Mouse (Mus musculus) MEL (cell line): ENCODE data around the gene Ank2. TPM values are rescaled to one million over a fixed set of nuclear protein-coding genes. Genes with fewer than 3 reads are reported as not detected.

ENCODE experiments used
- DNase-seq: peaks from one replicate; pipeline ENCODE4 v3.0.0; 2011; ENCODE audit warnings: low read depth, low spot score
- H3K27ac ChIP-seq: 2 replicates; pipeline ENCODE4 v1.5.1; 2012; ENCODE audit warnings: low read depth, mild to moderate bottlenecking, control low read depth, low read length, moderate library complexity; ENCODE audit not compliant: control insufficient read depth
- H3K27me3 ChIP-seq, 2 experiments: fragments of 150-350 bp in 1 of 2; sonication (generic) in 1 of 2; 2 replicates each; pipeline ENCODE4 v1.6.1; 2012; ENCODE audit warnings: low read length in 2 of 2, mild to moderate bottlenecking in 2 of 2, improper control_type of control experiment in 1 of 2, moderate library complexity in 1 of 2; ENCODE audit not compliant: insufficient read depth in 2 of 2, control insufficient read depth in 1 of 2
- H3K36me3 ChIP-seq, 2 experiments: 2 replicates each; pipeline ENCODE4 v1.6.1; 2012 to 2014; ENCODE audit warnings: low read length in 2 of 2, improper control_type of control experiment in 1 of 2, inconsistent platforms in 1 of 2, mild to moderate bottlenecking in 1 of 2; ENCODE audit not compliant: insufficient read depth in 2 of 2, control insufficient read depth in 1 of 2
- H3K4me1 ChIP-seq, 2 experiments: fragments of 150-350 bp in 1 of 2; sonication (generic) in 1 of 2; 2 replicates each; pipeline ENCODE4 v1.6.1; 2012; ENCODE audit warnings: low read length in 2 of 2, improper control_type of control experiment in 1 of 2, mild to moderate bottlenecking in 1 of 2; ENCODE audit not compliant: insufficient read depth in 2 of 2, control insufficient read depth in 1 of 2
- H3K4me3 ChIP-seq, 2 experiments: fragments of 150-350 bp in 1 of 2; sonication (generic) in 1 of 2; 2 replicates each; pipeline ENCODE4 v1.5.1; 2012; ENCODE audit warnings: low read depth in 2 of 2, low read length in 2 of 2, mild to moderate bottlenecking in 2 of 2, moderate library complexity in 2 of 2, control low read depth in 1 of 2, improper control_type of control experiment in 1 of 2; ENCODE audit not compliant: control insufficient read depth in 1 of 2, insufficient read depth in 1 of 2
- H3K79me2 ChIP-seq: 2 replicates; pipeline ENCODE4 v1.6.1; 2012; ENCODE audit warnings: mild to moderate bottlenecking, low read length, moderate library complexity; ENCODE audit not compliant: control insufficient read depth, poor library complexity, insufficient read depth
- H3K9ac ChIP-seq: 2 replicates; pipeline ENCODE4 v1.6.1; 2012; ENCODE audit warnings: low read depth, mild to moderate bottlenecking, control low read depth, low read length, moderate library complexity; ENCODE audit not compliant: control insufficient read depth, poor library complexity, severe bottlenecking
- H3K9me3 ChIP-seq: fragments of 150-350 bp; sonication (generic); replicated peaks from 2 replicates; pipeline ENCODE4 v1.6.1; 2012; ENCODE audit warnings: mild to moderate bottlenecking, low read length, improper control_type of control experiment, moderate library complexity; ENCODE audit not compliant: insufficient read depth
- BHLHE40 ChIP-seq: IDR thresholded peaks from 2 replicates; pipeline ENCODE4 v1.6.1; 2012; ENCODE audit warnings: low read depth, mild to moderate bottlenecking, inconsistent platforms, low read length, improper control_type of control experiment, borderline replicate concordance
- CHD1 ChIP-seq: IDR thresholded peaks from 2 replicates; pipeline ENCODE4 v1.6.1; 2012; ENCODE audit warnings: low read depth, mild to moderate bottlenecking, inconsistent platforms, low read length, improper control_type of control experiment
- CHD2 ChIP-seq: IDR thresholded peaks from 2 replicates; pipeline ENCODE4 v1.6.1; 2011; ENCODE audit warnings: low read length, improper control_type of control experiment
- CTCF ChIP-seq, 3 experiments: IDR thresholded peaks in 2 of 3; conservative IDR thresholded peaks in 1 of 3; 2 replicates each; pipeline ENCODE4 v1.5.1; 2011 to 2012; ENCODE audit warnings: low read length in 3 of 3, low read depth in 2 of 3, mild to moderate bottlenecking in 2 of 3, improper control_type of control experiment in 1 of 3, inconsistent platforms in 1 of 3, mixed read lengths in 1 of 3, moderate library complexity in 1 of 3; ENCODE audit not compliant: control insufficient read depth in 1 of 3, insufficient read depth in 1 of 3, poor library complexity in 1 of 3, severe bottlenecking in 1 of 3
- E2F4 ChIP-seq: IDR thresholded peaks from 2 replicates; pipeline ENCODE4 v1.6.1; 2011; ENCODE audit warnings: low read depth, low read length, improper control_type of control experiment, borderline replicate concordance
- ELF1 ChIP-seq: IDR thresholded peaks from 2 replicates; pipeline ENCODE4 v1.6.1; 2014; ENCODE audit warnings: low read depth, mild to moderate bottlenecking, inconsistent platforms, low read length, improper control_type of control experiment, moderate library complexity
- ETS1 ChIP-seq: IDR thresholded peaks from 2 replicates; pipeline ENCODE4 v1.6.1; 2012; ENCODE audit warnings: low read depth, mild to moderate bottlenecking, inconsistent platforms, low read length, improper control_type of control experiment, moderate library complexity
- GABPA ChIP-seq: IDR thresholded peaks from 2 replicates; pipeline ENCODE4 v1.6.1; 2012; ENCODE audit warnings: low read depth, mild to moderate bottlenecking, inconsistent platforms, low read length, improper control_type of control experiment, moderate library complexity
- GATA1 ChIP-seq: IDR thresholded peaks from 2 replicates; pipeline ENCODE4 v1.6.1; 2011; ENCODE audit warnings: low read depth, low read length, improper control_type of control experiment
- HCFC1 ChIP-seq: IDR thresholded peaks from 2 replicates; pipeline ENCODE4 v1.6.1; 2012; ENCODE audit warnings: low read depth, mild to moderate bottlenecking, inconsistent platforms, low read length, improper control_type of control experiment, moderate library complexity
- MAX ChIP-seq: IDR thresholded peaks from 2 replicates; pipeline ENCODE4 v1.6.1; 2011; ENCODE audit warnings: low read length, improper control_type of control experiment
- MAZ ChIP-seq: IDR thresholded peaks from 2 replicates; pipeline ENCODE4 v1.6.1; 2012; ENCODE audit warnings: low read depth, mild to moderate bottlenecking, inconsistent platforms, low read length, improper control_type of control experiment
- MEF2A ChIP-seq: IDR thresholded peaks from 2 replicates; pipeline ENCODE4 v1.6.1; 2014; ENCODE audit warnings: low read depth, mild to moderate bottlenecking, inconsistent platforms, low read length, improper control_type of control experiment; ENCODE audit not compliant: poor library complexity, insufficient replicate concordance, severe bottlenecking; ENCODE audit errors: extremely low read depth
- MXI1 ChIP-seq: IDR thresholded peaks from 2 replicates; pipeline ENCODE4 v1.6.1; 2011; ENCODE audit warnings: mild to moderate bottlenecking, low read depth, low read length, improper control_type of control experiment
- MYB ChIP-seq: IDR thresholded peaks from 2 replicates; pipeline ENCODE4 v1.6.1; 2011; ENCODE audit warnings: mild to moderate bottlenecking, low read depth, low read length, improper control_type of control experiment
- MYC ChIP-seq: IDR thresholded peaks from 2 replicates; pipeline ENCODE4 v1.6.1; 2011; ENCODE audit warnings: low read depth, mild to moderate bottlenecking, low read length, improper control_type of control experiment, moderate library complexity
- NRF1 ChIP-seq: IDR thresholded peaks from 2 replicates; pipeline ENCODE4 v1.6.1; 2014; ENCODE audit warnings: low read depth, mild to moderate bottlenecking, inconsistent platforms, low read length, improper control_type of control experiment, moderate library complexity; ENCODE audit not compliant: poor library complexity, insufficient read depth, severe bottlenecking
- POLR2A ChIP-seq, 2 experiments: IDR thresholded peaks; 2 replicates each; pipeline ENCODE4 v1.6.1; 2011 to 2012; ENCODE audit warnings: low read length in 2 of 2, mild to moderate bottlenecking in 2 of 2, control low read depth in 1 of 2, improper control_type of control experiment in 1 of 2, low read depth in 1 of 2, moderate library complexity in 1 of 2; ENCODE audit not compliant: control insufficient read depth in 1 of 2, insufficient read depth in 1 of 2, poor library complexity in 1 of 2
- RCOR1 ChIP-seq: IDR thresholded peaks from 2 replicates; pipeline ENCODE4 v1.6.1; 2012; ENCODE audit warnings: low read depth, mild to moderate bottlenecking, inconsistent platforms, low read length, improper control_type of control experiment
- SIN3A ChIP-seq: IDR thresholded peaks from 2 replicates; pipeline ENCODE4 v1.6.1; 2012; ENCODE audit warnings: low read length, improper control_type of control experiment, inconsistent platforms
- SMC3 ChIP-seq: IDR thresholded peaks from 2 replicates; pipeline ENCODE4 v1.6.1; 2011; ENCODE audit warnings: low read depth, low read length, improper control_type of control experiment
- TAL1 ChIP-seq: IDR thresholded peaks from 2 replicates; pipeline ENCODE4 v1.6.1; 2012; ENCODE audit warnings: mild to moderate bottlenecking, inconsistent platforms, low read length, moderate library complexity, mixed read lengths
- TCF12 ChIP-seq: IDR thresholded peaks from 2 replicates; pipeline ENCODE4 v1.6.1; 2014; ENCODE audit warnings: low read depth, mild to moderate bottlenecking, inconsistent platforms, low read length, improper control_type of control experiment, moderate library complexity
- UBTF ChIP-seq: IDR thresholded peaks from 2 replicates; pipeline ENCODE4 v1.6.1; 2012; ENCODE audit warnings: low read depth, mild to moderate bottlenecking, inconsistent platforms, low read length, improper control_type of control experiment, moderate library complexity, borderline replicate concordance; ENCODE audit not compliant: insufficient read depth
- USF1 ChIP-seq: IDR thresholded peaks from 2 replicates; pipeline ENCODE4 v1.6.1; 2014; ENCODE audit warnings: low read depth, mild to moderate bottlenecking, inconsistent platforms, low read length, improper control_type of control experiment, moderate library complexity
- ZC3H11A ChIP-seq: IDR thresholded peaks from 2 replicates; pipeline ENCODE4 v1.6.1; 2012; ENCODE audit warnings: low read depth, mild to moderate bottlenecking, inconsistent platforms, low read length, improper control_type of control experiment
- ZKSCAN1 ChIP-seq: IDR thresholded peaks from 2 replicates; pipeline ENCODE4 v1.6.1; 2012; ENCODE audit warnings: low read depth, mild to moderate bottlenecking, inconsistent platforms, low read length, improper control_type of control experiment, moderate library complexity
- ZMIZ1 ChIP-seq: IDR thresholded peaks from 2 replicates; pipeline ENCODE4 v1.6.1; 2012; ENCODE audit warnings: low read depth, mild to moderate bottlenecking, inconsistent platforms, low read length, improper control_type of control experiment, moderate library complexity
- polyA plus RNA-seq, 2 experiments: library from polyadenylated mRNA; stranded (reverse) in 1 of 2; unstranded in 1 of 2; fragments of >175 nt in 1 of 2; fragments of >200 nt in 1 of 2; gene quantifications; 2 replicates each; pipeline versions ENCODE4 v1.2.1 to v1.2.4; 2012; ENCODE audit warnings: low replicate concordance in 2 of 2, low read depth in 1 of 2; ENCODE audit not compliant: insufficient read length in 2 of 2, insufficient read depth in 1 of 2, missing spikeins in 1 of 2
- total RNA-seq: library from RNA; depleted of rRNA; stranded (reverse); fragments of 300-350 nt; gene quantifications from 2 replicates; pipeline ENCODE4 v1.2.3, GENCODE M21; 2012

The Ank2 gene
- total and polyA plus RNA-seq, 3 experiments, result 2.7 to 4.5 TPM; not detected in 1

DNA sequence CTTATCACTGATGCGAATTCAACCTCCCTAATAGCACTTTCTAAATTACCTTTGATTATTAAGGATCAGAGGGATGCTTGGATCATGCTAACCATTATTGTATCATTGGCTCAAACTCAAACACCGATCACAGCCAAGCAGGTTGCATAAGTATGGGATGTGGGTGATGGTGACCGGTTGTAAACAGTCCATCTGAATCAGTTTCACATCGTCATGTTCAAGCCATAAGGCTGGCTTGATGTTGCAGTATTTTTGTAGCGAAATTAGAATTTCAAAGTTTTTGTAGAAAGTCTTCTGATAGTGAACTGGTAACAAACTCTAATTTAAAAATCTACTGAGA is 310.4 kb downstream of the Ank2 start:
- Histone ChIP-seq H3K36me3 (peaks cover 0 to 3% of the 10 kb centered on the region in 2 experiments; a peak in 1 of 4 replicates), H3K9me3 (no peaks in the 10 kb centered on the region), H3K4me3 (no peak overlapping the region), H3K27me3 (no peaks in the 10 kb centered on the region), H3K9ac (no peak overlapping the region), H3K79me2 (no peaks in the 10 kb centered on the region), H3K4me1 (0 out of 4 replicates have a peak, but pooled peaks cover 0 to 4% of the 10 kb centered on the region in 2 experiments), H3K27ac (no peak overlapping the region)
- no peak for DNase-seq
- no peak for TF ChIP-seq MYB
- TF ChIP-seq POLR2A (IDR thresholded peaks at IDR 0.05; ENCODE audit: control insufficient read depth in 1 of 2, insufficient read depth in 1 of 2, low read depth in 1 of 2, low read length in 2 of 2, poor library complexity in 1 of 2), result no peak
- TF ChIP-seq CHD1, result no peak
- TF ChIP-seq BHLHE40, result no peak
- no peak for TF ChIP-seq MAZ
- no peak for TF ChIP-seq ZKSCAN1
- no peak for TF ChIP-seq E2F4
- no peak for TF ChIP-seq ZC3H11A
- TF ChIP-seq ZMIZ1, result no peak
- no peak for TF ChIP-seq SMC3
- TF ChIP-seq MYC, result no peak
- TF ChIP-seq ETS1, result no peak
- TF ChIP-seq GATA1, result no peak
- TF ChIP-seq MAX, result no peak
- TF ChIP-seq USF1, result no peak

DNA sequence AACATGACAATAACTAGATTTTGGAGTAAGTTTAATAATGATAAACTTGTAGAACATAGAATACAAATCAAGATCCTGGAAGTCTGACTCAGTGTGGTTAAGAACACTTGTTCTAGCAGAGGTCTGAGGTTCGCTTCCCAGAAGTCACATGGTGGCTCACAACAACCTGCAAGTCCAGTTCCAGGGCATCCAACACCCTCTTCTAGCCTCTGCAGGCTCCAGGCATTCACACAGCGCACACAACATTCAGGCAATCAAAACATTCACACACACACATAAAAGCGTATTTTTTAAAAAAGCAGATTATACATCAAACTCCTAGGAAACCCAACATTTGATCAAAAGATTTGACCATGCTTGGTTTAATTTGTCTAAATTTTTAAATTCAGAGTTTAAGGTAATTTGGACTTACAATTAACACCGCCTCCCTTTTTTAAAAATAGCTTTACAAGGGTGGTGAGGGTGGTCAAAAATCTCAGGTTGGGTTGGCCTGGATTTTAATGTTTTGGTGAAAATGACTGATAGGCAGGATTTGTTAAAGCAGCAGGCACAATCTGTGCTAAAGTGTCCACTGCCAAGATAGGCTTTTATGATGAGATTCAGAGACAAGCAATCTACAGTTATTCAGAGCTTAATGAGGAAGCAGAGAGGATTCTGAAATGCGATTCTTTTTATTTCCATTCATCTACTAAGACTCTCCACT is 310.9 kb downstream of the Ank2 start:
- Histone ChIP-seq H3K9ac (no peak overlapping the region), H3K4me1 (0 out of 4 replicates have a peak, but pooled peaks cover 0 to 4% of the 10 kb centered on the region in 2 experiments), H3K36me3 (peaks cover 0 to 3% of the 10 kb centered on the region in 2 experiments; a peak in 1 of 4 replicates), H3K27me3 (no peaks in the 10 kb centered on the region), H3K9me3 (no peaks in the 10 kb centered on the region), H3K27ac (no peak overlapping the region), H3K4me3 (no peak overlapping the region), H3K79me2 (no peaks in the 10 kb centered on the region)
- no peak for DNase-seq
- TF ChIP-seq HCFC1 (no peak), SIN3A (no peak), RCOR1 (no peak), MAX (no peak), POLR2A (IDR thresholded peaks at IDR 0.05; ENCODE audit: control insufficient read depth in 1 of 2, insufficient read depth in 1 of 2, low read depth in 1 of 2, low read length in 2 of 2, poor library complexity in 1 of 2) (no peak), MAZ (no peak), TCF12 (no peak), SMC3 (no peak), MEF2A (no peak), MXI1 (no peak), CTCF (IDR thresholded peaks at IDR 0.05 in 2 of 3, conservative IDR thresholded peaks at IDR 0.05 in 1 of 3; ENCODE audit: control insufficient read depth in 1 of 3, insufficient read depth in 1 of 3, low read depth in 2 of 3, low read length in 3 of 3, poor library complexity in 1 of 3, severe bottlenecking in 1 of 3) (no peak), TAL1 (no peak), GABPA (no peak), MYC (no peak), ELF1 (no peak), UBTF (no peak), CHD2 (no peak), CHD1 (no peak), USF1 (no peak), NRF1 (no peak)
- TF ChIP-seq, all 39 proteins: peak for 0
